Mouse (Mus musculus) ES-E14 (cell line): ENCODE results near the gene Gdf10. TPM values are rescaled to one million over a fixed set of nuclear protein-coding genes. Genes with fewer than 3 reads are reported as not detected.

ENCODE experiments used
- DNase-seq: peaks from one replicate; pipeline ENCODE4 v3.0.0-alpha.2; 2013; ENCODE audit warnings: low read depth, low spot score
- H3K27ac ChIP-seq: 2 replicates; pipeline ENCODE4 v1.5.1; 2012; ENCODE audit warnings: low read depth, mild to moderate bottlenecking, low read length, moderate library complexity, mixed read lengths; ENCODE audit not compliant: poor library complexity, insufficient read depth, severe bottlenecking
- H3K36me3 ChIP-seq: 2 replicates; pipeline ENCODE4 v1.6.1; 2012; ENCODE audit warnings: mild to moderate bottlenecking, low read length, moderate library complexity, mixed read lengths; ENCODE audit not compliant: control insufficient read depth, poor library complexity, insufficient read depth, severe bottlenecking
- H3K4me1 ChIP-seq, 2 experiments: fragments of 150-350 bp in 1 of 2; sonication (generic) in 1 of 2; 2 replicates each; pipeline ENCODE4 v1.6.1; 2012; ENCODE audit warnings: low read length in 2 of 2, mild to moderate bottlenecking in 1 of 2, mixed read lengths in 1 of 2; ENCODE audit not compliant: control insufficient read depth in 2 of 2, insufficient read depth in 2 of 2, poor library complexity in 1 of 2
- H3K4me3 ChIP-seq, 2 experiments: fragments of 150-350 bp in 1 of 2; sonication (generic) in 1 of 2; 2 replicates each; pipeline ENCODE4 v1.5.1; 2012; ENCODE audit warnings: low read length in 2 of 2, low read depth in 1 of 2, mild to moderate bottlenecking in 1 of 2, mixed read lengths in 1 of 2; ENCODE audit not compliant: insufficient read depth in 1 of 2, poor library complexity in 1 of 2, severe bottlenecking in 1 of 2
- H3K9ac ChIP-seq: 2 replicates; pipeline ENCODE4 v1.6.1; 2012; ENCODE audit warnings: low read depth, mild to moderate bottlenecking, low read length, mixed read lengths; ENCODE audit not compliant: poor library complexity, insufficient read depth, severe bottlenecking
- H3K9me3 ChIP-seq: fragments of 150-350 bp; sonication (generic); 2 replicates; pipeline ENCODE4 v1.6.1; 2012; ENCODE audit warnings: low read depth, mild to moderate bottlenecking, low read length; ENCODE audit not compliant: control insufficient read depth, insufficient read depth
- CHD2 ChIP-seq: IDR thresholded peaks from 2 replicates; pipeline ENCODE4 v1.6.1; 2014; ENCODE audit warnings: mild to moderate bottlenecking, low read depth, low read length, inconsistent platforms
- HCFC1 ChIP-seq: IDR thresholded peaks from 2 replicates; pipeline ENCODE4 v1.6.1; 2012; ENCODE audit warnings: low read length, inconsistent platforms, borderline replicate concordance; ENCODE audit not compliant: insufficient read depth
- MAFK ChIP-seq: IDR thresholded peaks from 2 replicates; pipeline ENCODE4 v1.6.1; 2014; ENCODE audit warnings: mild to moderate bottlenecking, low read depth, low read length, inconsistent platforms; ENCODE audit not compliant: insufficient read depth
- ZC3H11A ChIP-seq: IDR thresholded peaks from 2 replicates; pipeline ENCODE4 v1.6.1; 2012; ENCODE audit warnings: low read depth, mild to moderate bottlenecking, inconsistent platforms, low read length, borderline replicate concordance
- ZNF384 ChIP-seq: IDR thresholded peaks from 2 replicates; pipeline ENCODE4 v1.6.1; 2012; ENCODE audit warnings: low read depth, low read length, inconsistent platforms
- in situ Hi-C, 2 experiments: fragments of 600-800 bp; cut with MboI; formaldehyde crosslinking; loops; one replicate each; pipeline ENCODE4 v1.15.1; 2025; ENCODE audit warnings: low sequenced_read_pairs in 2 of 2, inconsistent platforms in 1 of 2; ENCODE audit not compliant: unreplicated experiment in 2 of 2
- total RNA-seq: library from RNA; depleted of rRNA; stranded (reverse); fragments of 300-350 nt; gene quantifications from 2 replicates; pipeline ENCODE4 v1.2.3, GENCODE M21; 2012

Gene Gdf10
- total RNA-seq, 1 experiment = not detected

GRCm38 (mm10) chr14:33931853-33932252, 8.5 kb downstream of the Gdf10 start:
- Histone ChIP-seq H3K36me3 (no peaks in the 10 kb centered on the region), H3K4me3 (no peak overlapping the region), H3K9ac (no peak overlapping the region), H3K4me1 (no peaks in the 10 kb centered on the region), H3K27ac (no peak overlapping the region), H3K9me3 (no peaks in the 10 kb centered on the region)
- DNase-seq = no peak
- in situ Hi-C loops = loop anchor here (10.0 to 25.0 kb wide), 2 partner anchors 245 to 257 kb away; no protein-coding TSS in a partner anchor
- TF ChIP-seq HCFC1 = no peak

GRCm38 (mm10) chr14:33932935-33933703, 9.7 kb downstream of the Gdf10 start:
- Histone ChIP-seq H3K4me3 (no peak overlapping the region), H3K4me1 (no peaks in the 10 kb centered on the region), H3K27ac (no peak overlapping the region), H3K9me3 (no peaks in the 10 kb centered on the region), H3K9ac (no peak overlapping the region), H3K36me3 (no peaks in the 10 kb centered on the region)
- in situ Hi-C loops = loop anchor here (10.0 to 25.0 kb wide), 2 partner anchors 246 to 258 kb away; no protein-coding TSS in a partner anchor
- TF ChIP-seq ZC3H11A = no peak
- TF ChIP-seq ZNF384 = no peak
- no peak for TF ChIP-seq MAFK
- no peak for TF ChIP-seq CHD2
- DNase-seq = no peak

- TF ChIP-seq ZC3H11A (no peak), ZNF384 (no peak), CHD2 (no peak), HCFC1 (no peak), MAFK (no peak)
- H3K9me3 ChIP-seq = no peaks in the 10 kb centered on the region
- in situ Hi-C loops = loop anchor here (10.0 to 25.0 kb wide), 2 partner anchors 247 to 259 kb away; no protein-coding TSS in a partner anchor
These were observed 10.5 kb downstream of the Gdf10 start for GRCm38 (mm10) chr14:33933778-33934317.

GRCm38 (mm10) chr14:33939117-33939516, 15.7 kb downstream of the Gdf10 start:
- H3K9ac ChIP-seq = no peak overlapping the region
- DNase-seq = no peak
- H3K36me3 ChIP-seq = no peaks in the 10 kb centered on the region
- no peak overlapping the region for H3K27ac ChIP-seq
- TF ChIP-seq HCFC1 (no peak), ZNF384 (no peak), ZC3H11A (no peak), CHD2 (no peak), MAFK (no peak)
- no peak overlapping the region for H3K4me3 ChIP-seq
- no peaks in the 10 kb centered on the region for H3K4me1 ChIP-seq
- no peaks in the 10 kb centered on the region for H3K9me3 ChIP-seq
- in situ Hi-C loops = loop anchor here (10.0 to 25.0 kb wide), 2 partner anchors 252 to 264 kb away; no protein-coding TSS in a partner anchor

More at GRCm38 (mm10) chr14:33933778-33934317, 10.5 kb downstream of the Gdf10 start:
- peak; percentile 53 for DNase-seq
- no peak overlapping the region for H3K27ac ChIP-seq
- H3K4me3 ChIP-seq = no peak overlapping the region
- H3K9ac ChIP-seq = no peak overlapping the region
- H3K36me3 ChIP-seq = no peaks in the 10 kb centered on the region
- no peaks in the 10 kb centered on the region for H3K4me1 ChIP-seq
